Mouse (Mus musculus): Measurements from ENCODE around the gene Btbd2.

DNA sequence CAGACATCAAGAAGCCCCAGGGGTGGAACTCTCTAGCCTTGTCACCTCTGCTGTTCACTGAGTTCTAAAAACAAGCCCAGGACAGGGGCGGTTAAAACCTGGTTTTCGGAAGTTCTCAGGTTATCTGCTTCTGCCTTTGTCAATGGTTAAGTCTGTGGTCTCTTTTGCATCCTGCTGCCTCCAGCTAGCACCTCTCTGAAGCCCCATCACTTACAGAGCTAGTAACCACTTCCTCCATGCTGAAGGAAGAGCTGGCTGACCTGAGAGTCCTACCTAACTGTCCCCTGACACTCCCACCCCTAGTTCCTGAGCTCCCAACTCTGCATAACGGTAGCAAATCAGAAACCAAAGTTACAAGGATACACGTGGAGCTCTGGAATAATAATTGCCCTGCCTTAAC is 43.9 kb upstream of the Btbd2 start:
- TF ChIP-seq CTCF (IDR thresholded peaks at IDR 0.05; ENCODE audit: low read depth) = no peak
- TF ChIP-seq EP300 (IDR thresholded peaks at IDR 0.05; ENCODE audit: low read depth) = no peak

Data from liver, postnatal 0 days (tissue).